Mouse (Mus musculus) embryonic facial prominence, embryonic 11.5 days (tissue): ENCODE measurements at regions not wholly inside any gene's neighbourhood (a gene's known extent, or its start where the extent isn't known, plus 50 kb on each side); places are given as distances from the start of the nearest gene placed in this dataset.
"Not testable (repeated sequence)": the region's sequence is repeated elsewhere in the genome, so short reads cannot be mapped to it uniquely, and the experiment has no call there.

ENCODE experiments used
- ATAC-seq: fragments of 200-750 bp; cut with Nextera tagmentation; replicated peaks from 2 replicates; pipeline ENCODE4 v1.8.0; 2017; ENCODE audit warnings: low read depth; ENCODE audit not compliant: insufficient number of reproducible peaks, low FRiP score, low TSS enrichment
- DNase-seq: peaks from one replicate; pipeline ENCODE4 v3.0.0-alpha.2; 2015; ENCODE audit warnings: low spot score
- H3K27ac ChIP-seq: fragments of 300-500 bp; sonication (generic); replicated peaks from 2 replicates; pipeline ENCODE4 v1.5.1; 2014; ENCODE audit warnings: mild to moderate bottlenecking, low read depth, low read length, control low read depth
- H3K27me3 ChIP-seq: fragments of 300-500 bp; sonication (generic); 2 replicates; pipeline ENCODE4 v1.6.1; 2014; ENCODE audit warnings: mild to moderate bottlenecking, low read length, moderate library complexity, mixed read lengths; ENCODE audit not compliant: control insufficient read depth, insufficient read depth
- H3K36me3 ChIP-seq: fragments of 300-500 bp; sonication (generic); replicated peaks from 2 replicates; pipeline ENCODE4 v1.6.1; 2014; ENCODE audit warnings: low read depth, mild to moderate bottlenecking, low read length, moderate library complexity, mixed read lengths; ENCODE audit not compliant: control insufficient read depth, insufficient read depth
- H3K4me1 ChIP-seq: fragments of 300-500 bp; sonication (generic); 2 replicates; pipeline ENCODE4 v1.6.1; 2014; ENCODE audit warnings: low read length, mixed read lengths; ENCODE audit not compliant: control insufficient read depth, insufficient read depth
- H3K4me2 ChIP-seq: fragments of 300-500 bp; sonication (generic); 2 replicates; pipeline ENCODE4 v1.6.1; 2014; ENCODE audit warnings: low read depth, mild to moderate bottlenecking, control low read depth, low read length, moderate library complexity
- H3K4me3 ChIP-seq: fragments of 300-500 bp; sonication (generic); 2 replicates; pipeline ENCODE4 v1.5.1; 2014; ENCODE audit warnings: low read depth, low read length, control low read depth
- H3K9ac ChIP-seq: fragments of 300-500 bp; sonication (generic); replicated peaks from 2 replicates; pipeline ENCODE4 v1.6.1; 2014; ENCODE audit warnings: mild to moderate bottlenecking, control low read depth, low read length
- H3K9me3 ChIP-seq: fragments of 300-500 bp; sonication (generic); replicated peaks from 2 replicates; pipeline ENCODE4 v1.6.1; 2016; ENCODE audit warnings: mild to moderate bottlenecking, low read length, inconsistent platforms, mixed read lengths; ENCODE audit not compliant: control insufficient read depth
- WGBS: fragments of 180-500 bp; shearing (Covaris S2); extraction: QIAGEN DNeasy Blood & Tissue Kit; methylation state at CpG from one replicate; pipeline ENCODE4 v1.1.7; 2014; 5-methylcytosine and 5-hydroxymethylcytosine counted together

DNA sequence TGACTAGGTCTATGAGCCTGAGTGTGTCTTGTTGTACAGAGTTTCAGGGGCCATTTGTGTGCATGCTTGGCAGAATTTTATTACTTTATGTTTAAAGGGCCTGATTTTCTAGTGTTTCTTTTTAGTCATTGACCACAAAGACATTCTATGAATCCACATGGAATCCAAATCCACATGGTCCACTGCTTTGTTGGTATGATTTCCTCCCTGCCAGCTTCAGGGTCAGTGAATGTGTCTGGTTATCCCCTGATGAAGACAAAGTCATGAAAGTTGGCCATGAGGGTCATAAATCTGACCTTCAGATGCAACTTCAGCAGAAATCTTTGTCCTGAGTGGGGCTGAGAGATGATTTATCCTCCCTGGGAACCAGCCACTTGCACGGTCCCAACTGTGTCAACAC, 263.6 kb upstream of the Irx1 start:
- no peaks in the 10 kb centered on the region for H3K36me3 ChIP-seq
- DNase-seq, result no peak
- ATAC-seq, result no peak
- H3K4me2 ChIP-seq, result no peak overlapping the region
- no peak overlapping the region for H3K4me3 ChIP-seq
- no peaks in the 10 kb centered on the region; the same call in 1 of the 2 replicates for H3K9me3 ChIP-seq
- H3K27ac ChIP-seq, result no peak overlapping the region
- WGBS, result 89% methylated on average over 1 of the region's 1 CpGs
- H3K27me3 ChIP-seq, result no peaks in the 10 kb centered on the region
- H3K4me1 ChIP-seq, result no peaks in the 10 kb centered on the region
- no peak overlapping the region for H3K9ac ChIP-seq

DNA sequence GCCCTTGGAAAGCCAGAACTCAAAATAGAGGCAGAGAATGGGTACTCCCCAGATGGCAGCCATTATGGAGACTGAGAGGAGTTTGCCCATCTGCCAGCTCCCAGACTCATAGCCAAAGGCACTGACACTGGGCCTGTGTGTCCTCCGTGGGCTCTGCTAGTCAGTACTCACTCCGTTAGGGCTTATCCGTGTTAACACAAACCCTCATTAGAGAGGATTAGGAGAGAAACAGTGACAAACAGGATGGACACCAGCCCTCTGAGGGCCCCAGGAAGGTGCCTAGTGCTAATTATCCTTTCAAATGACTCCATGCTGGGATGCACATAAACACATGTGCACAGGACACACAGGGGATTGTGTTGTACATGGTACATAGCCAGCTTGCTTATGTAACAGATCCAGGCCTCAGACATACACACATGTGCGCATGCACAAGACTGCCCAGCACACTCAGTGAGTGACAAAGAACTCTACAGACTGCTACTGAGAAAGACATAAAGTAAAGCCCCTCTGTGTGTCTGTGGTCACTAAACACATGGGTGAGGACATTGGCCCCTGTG, 267.6 kb upstream of the Irx1 start:
- no peak for DNase-seq
- no peak overlapping the region for H3K9ac ChIP-seq
- no peak for ATAC-seq
- no peak overlapping the region for H3K4me3 ChIP-seq
- H3K27me3 ChIP-seq, result no peaks in the 10 kb centered on the region
- no peak overlapping the region for H3K27ac ChIP-seq
- no peaks in the 10 kb centered on the region for H3K36me3 ChIP-seq
- H3K4me2 ChIP-seq, result no peak overlapping the region
- 57% methylated on average over 4 of the region's 4 CpGs for WGBS
- H3K4me1 ChIP-seq, result no peaks in the 10 kb centered on the region
- H3K9me3 ChIP-seq, result no peaks in the 10 kb centered on the region

DNA sequence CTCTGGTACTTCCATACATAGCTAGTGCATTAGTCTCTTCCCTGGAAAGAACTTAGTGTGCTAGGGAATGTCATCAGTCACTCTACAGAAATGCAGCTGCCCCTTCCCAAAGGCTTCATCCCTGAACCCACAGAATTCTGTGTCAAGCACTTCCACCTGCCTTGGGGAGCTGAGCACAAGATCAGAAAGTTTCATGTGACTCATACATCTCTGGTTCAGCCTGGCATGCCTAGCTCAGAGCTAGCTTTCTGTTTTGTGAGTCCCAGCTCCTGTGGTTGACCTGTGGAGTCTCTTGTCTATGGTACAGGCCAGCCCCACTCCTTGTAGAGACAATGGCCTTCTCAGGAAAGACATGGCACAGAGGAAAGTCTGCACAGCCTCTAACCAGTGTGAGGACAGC, 268.6 kb upstream of the Irx1 start:
- Histone ChIP-seq H3K4me1 (no peaks in the 10 kb centered on the region), H3K36me3 (no peaks in the 10 kb centered on the region), H3K27me3 (no peaks in the 10 kb centered on the region), H3K9me3 (no peaks in the 10 kb centered on the region), H3K4me3 (no peak overlapping the region), H3K4me2 (no peak overlapping the region), H3K9ac (no peak overlapping the region), H3K27ac (no peak overlapping the region)
- no peak for ATAC-seq
- no peak for DNase-seq

DNA sequence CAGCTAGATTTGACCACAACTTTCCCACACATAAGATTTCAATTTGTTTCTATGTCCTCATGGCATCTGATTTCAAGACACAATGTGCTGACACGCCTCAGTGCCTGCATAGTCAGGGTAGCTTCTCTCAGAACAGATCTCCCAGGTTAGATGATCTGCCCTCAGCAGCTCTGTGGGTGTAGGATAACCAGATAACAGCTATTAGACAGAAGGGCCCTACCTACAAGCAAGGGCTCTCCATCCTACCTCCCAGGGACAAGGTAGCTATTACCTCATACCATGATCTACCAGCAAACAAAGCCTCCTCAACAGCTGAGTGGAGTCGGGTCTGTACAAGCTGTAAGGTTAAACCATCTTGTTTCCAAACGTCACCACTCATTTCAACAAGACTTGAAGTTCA, 278.4 kb upstream of the Irx1 start:
- Histone ChIP-seq H3K9ac (no peak overlapping the region), H3K4me2 (no peak overlapping the region), H3K27ac (no peak overlapping the region), H3K27me3 (no peaks in the 10 kb centered on the region), H3K4me1 (no peaks in the 10 kb centered on the region), H3K9me3 (no peaks in the 10 kb centered on the region), H3K36me3 (no peaks in the 10 kb centered on the region), H3K4me3 (no peak overlapping the region)
- WGBS, result 56% methylated on average over 3 of the region's 3 CpGs
- peak; percentile 3 for DNase-seq
- ATAC-seq, result no peak

DNA sequence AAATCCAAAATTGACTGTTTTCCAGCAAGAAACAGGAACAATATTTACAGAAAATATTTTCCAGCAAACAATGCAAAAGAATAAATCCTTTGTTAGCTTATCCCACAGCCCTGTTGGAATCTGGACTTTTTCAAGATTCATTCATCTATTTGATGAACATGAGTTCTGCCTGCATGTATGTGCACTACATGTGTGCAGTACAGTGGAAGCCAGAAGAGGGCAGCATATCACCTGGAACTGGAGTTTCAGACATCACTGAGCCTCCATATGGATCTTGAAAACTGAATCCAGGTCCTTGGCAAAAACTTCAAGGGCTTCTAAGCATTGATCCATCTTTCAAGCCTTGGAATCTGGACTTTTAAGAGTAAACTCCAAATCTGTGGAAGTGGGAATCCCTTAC, 286.9 kb upstream of the Irx1 start:
- Histone ChIP-seq H3K4me3 (no peak overlapping the region), H3K27ac (no peak overlapping the region), H3K27me3 (no peaks in the 10 kb centered on the region), H3K4me1 (no peaks in the 10 kb centered on the region), H3K9ac (no peak overlapping the region), H3K9me3 (no peaks in the 10 kb centered on the region), H3K36me3 (no peaks in the 10 kb centered on the region), H3K4me2 (no peak overlapping the region)
- ATAC-seq, result no peak
- DNase-seq, result no peak

DNA sequence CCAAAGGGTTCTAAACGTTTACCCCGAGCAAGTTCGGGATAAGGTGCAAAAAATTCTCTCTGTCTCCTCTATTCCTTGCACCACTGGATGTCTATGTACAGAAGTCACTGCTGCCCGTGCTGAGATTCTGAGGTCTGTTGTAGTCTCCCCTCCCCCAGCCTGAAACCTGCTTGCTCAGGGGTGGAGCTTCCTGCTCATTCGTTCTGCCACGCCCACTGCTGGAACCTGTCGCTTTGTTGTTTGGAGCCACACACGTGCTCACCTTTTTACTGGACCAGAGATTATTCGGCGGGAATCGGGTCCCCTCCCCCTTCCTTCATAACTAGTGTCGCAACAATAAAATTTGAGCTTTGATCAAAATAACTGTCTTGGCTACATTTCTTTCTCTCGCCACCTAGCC, 289.7 kb upstream of the Irx1 start:
- not testable (repeated sequence) for H3K4me1 ChIP-seq, H3K9me3 ChIP-seq, DNase-seq, H3K4me2 ChIP-seq, H3K36me3 ChIP-seq, H3K9ac ChIP-seq, H3K27ac ChIP-seq, H3K27me3 ChIP-seq, ATAC-seq, H3K4me3 ChIP-seq
- 53% methylated on average over 13 of the region's 13 CpGs for WGBS

DNA sequence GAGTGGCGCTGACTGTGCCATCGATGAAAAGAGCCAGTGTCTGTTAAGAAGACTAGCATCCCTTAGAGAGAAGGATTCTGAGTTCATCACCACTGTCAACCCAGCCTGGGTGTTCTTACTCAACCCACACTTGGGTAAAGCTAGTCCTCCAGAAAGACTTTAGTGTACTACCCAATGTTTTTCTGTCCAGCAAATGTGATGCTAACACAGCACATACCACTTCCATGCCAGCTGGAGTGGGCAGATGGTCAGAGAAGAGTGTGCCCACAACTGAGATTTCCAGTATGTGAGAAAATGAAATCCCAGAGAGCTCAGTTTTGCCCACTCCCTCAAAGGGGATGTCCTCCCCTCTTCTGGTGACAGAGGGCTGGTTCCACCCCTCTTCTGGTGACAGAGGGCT, 295.3 kb upstream of the Irx1 start:
- no peak overlapping the region for H3K4me2 ChIP-seq
- H3K9ac ChIP-seq, result no peak overlapping the region
- H3K27me3 ChIP-seq, result no peaks in the 10 kb centered on the region
- no peaks in the 10 kb centered on the region for H3K36me3 ChIP-seq
- no peak overlapping the region for H3K4me3 ChIP-seq
- DNase-seq, result no peak
- no peaks in the 10 kb centered on the region for H3K9me3 ChIP-seq
- no peak overlapping the region for H3K27ac ChIP-seq
- no peaks in the 10 kb centered on the region for H3K4me1 ChIP-seq
- WGBS, result 90% methylated on average over 2 of the region's 2 CpGs
- ATAC-seq, result no peak

DNA sequence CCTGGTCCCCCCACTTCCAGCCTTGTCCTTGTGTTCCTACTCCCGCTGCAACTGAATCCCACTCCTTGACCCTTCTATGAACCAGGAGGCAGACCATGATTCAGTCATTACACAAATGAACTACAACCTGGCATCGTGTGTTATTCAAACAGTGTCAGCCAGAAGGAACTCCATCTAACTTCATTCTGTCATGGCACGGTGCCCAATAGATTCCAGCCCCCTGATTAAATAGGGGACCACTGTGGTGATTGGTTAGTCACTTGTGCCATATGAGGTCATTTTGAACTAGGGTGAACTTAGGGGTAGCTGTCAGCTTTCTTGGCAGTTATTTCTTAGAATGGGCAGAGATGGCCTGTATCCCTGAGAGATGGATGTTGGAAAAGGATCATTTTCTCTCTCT, 300.9 kb upstream of the Irx1 start:
- H3K27me3 ChIP-seq, result no peaks in the 10 kb centered on the region
- no peaks in the 10 kb centered on the region for H3K4me1 ChIP-seq
- H3K9ac ChIP-seq, result no peak overlapping the region
- no peaks in the 10 kb centered on the region for H3K9me3 ChIP-seq
- no peaks in the 10 kb centered on the region for H3K36me3 ChIP-seq
- no peak overlapping the region for H3K4me3 ChIP-seq
- H3K27ac ChIP-seq, result no peak overlapping the region
- 66% methylated on average over 3 of the region's 3 CpGs for WGBS
- H3K4me2 ChIP-seq, result no peak overlapping the region
- DNase-seq (no peak), ATAC-seq (no peak)
